Mouse (Mus musculus): ENCODE measurements at regions not wholly inside any gene's neighbourhood (a gene's known extent, or its start where the extent isn't known, plus 50 kb on each side); places are given as distances from the start of the nearest gene placed in this dataset.

- Histone ChIP-seq H3K9ac (ENCODE audit: low read depth, low read length) (no peak overlapping the region), H3K36me3 (ENCODE audit: control insufficient read depth, insufficient read depth, low read length) (no peaks in the 10 kb centered on the region), H3K27ac (ENCODE audit: low read depth, low read length) (no peak overlapping the region), H3K27me3 (ENCODE audit: control insufficient read depth, insufficient read depth, low read length) (no peaks in the 10 kb centered on the region), H3K4me1 (replicated peaks; ENCODE audit: control insufficient read depth, insufficient read depth, low read length) (no peaks in the 10 kb centered on the region), H3K4me2 (replicated peaks; ENCODE audit: low read depth, low read length) (no peak overlapping the region), H3K4me3 (ENCODE audit: low read depth, low read length) (no peak overlapping the region), H3K9me3 (ENCODE audit: control insufficient read depth, low read length) (no peaks in the 10 kb centered on the region)
- DNase-seq (ENCODE audit: low spot score): no peak
- ATAC-seq (ENCODE audit: low FRiP score): no peak
- WGBS: 76% methylated on average over 8 of the region's 8 CpGs
These were observed 297.5 kb downstream of the Nuak1 start for GRCm38 (mm10) chr10:84142741-84143454.

- ATAC-seq (ENCODE audit: low FRiP score) (no peak), DNase-seq (ENCODE audit: low spot score) (no peak)
- no peaks in the 10 kb centered on the region for H3K4me1 ChIP-seq (replicated peaks; ENCODE audit: control insufficient read depth, insufficient read depth, low read length)
- no peak overlapping the region for H3K9ac ChIP-seq (ENCODE audit: low read depth, low read length)
- no peak overlapping the region for H3K4me2 ChIP-seq (replicated peaks; ENCODE audit: low read depth, low read length)
- H3K9me3 ChIP-seq (ENCODE audit: control insufficient read depth, low read length): no peaks in the 10 kb centered on the region
- H3K36me3 ChIP-seq (ENCODE audit: control insufficient read depth, insufficient read depth, low read length): no peaks in the 10 kb centered on the region
- no peak overlapping the region for H3K27ac ChIP-seq (ENCODE audit: low read depth, low read length)
- H3K4me3 ChIP-seq (ENCODE audit: low read depth, low read length): no peak overlapping the region
- WGBS: 57% methylated on average over 5 of the region's 5 CpGs
- H3K27me3 ChIP-seq (ENCODE audit: control insufficient read depth, insufficient read depth, low read length): no peaks in the 10 kb centered on the region
These were observed 296.6 kb downstream of the Nuak1 start for GRCm38 (mm10) chr10:84143674-84144343.

- Histone ChIP-seq H3K4me2 (replicated peaks; ENCODE audit: low read depth, low read length) (no peak overlapping the region), H3K9ac (ENCODE audit: low read depth, low read length) (no peak overlapping the region), H3K27me3 (ENCODE audit: control insufficient read depth, insufficient read depth, low read length) (no peaks in the 10 kb centered on the region), H3K4me3 (ENCODE audit: low read depth, low read length) (no peak overlapping the region), H3K4me1 (replicated peaks; ENCODE audit: control insufficient read depth, insufficient read depth, low read length) (no peaks in the 10 kb centered on the region), H3K27ac (ENCODE audit: low read depth, low read length) (no peak overlapping the region), H3K9me3 (ENCODE audit: control insufficient read depth, low read length) (no peaks in the 10 kb centered on the region), H3K36me3 (ENCODE audit: control insufficient read depth, insufficient read depth, low read length) (no peaks in the 10 kb centered on the region)
- ATAC-seq (ENCODE audit: low FRiP score): no peak
- no peak for DNase-seq (ENCODE audit: low spot score)
These were observed 296.1 kb downstream of the Nuak1 start for GRCm38 (mm10) chr10:84144344-84144687.

GRCm38 (mm10) chr10:84147305-84147984 is 293.0 kb downstream of the Nuak1 start:
- DNase-seq (ENCODE audit: low spot score): no peak
- Histone ChIP-seq H3K27ac (ENCODE audit: low read depth, low read length) (no peak overlapping the region), H3K4me3 (ENCODE audit: low read depth, low read length) (no peak overlapping the region), H3K36me3 (ENCODE audit: control insufficient read depth, insufficient read depth, low read length) (no peaks in the 10 kb centered on the region), H3K4me1 (replicated peaks; ENCODE audit: control insufficient read depth, insufficient read depth, low read length) (no peaks in the 10 kb centered on the region), H3K27me3 (ENCODE audit: control insufficient read depth, insufficient read depth, low read length) (no peaks in the 10 kb centered on the region), H3K9me3 (ENCODE audit: control insufficient read depth, low read length) (no peaks in the 10 kb centered on the region), H3K9ac (ENCODE audit: low read depth, low read length) (no peak overlapping the region), H3K4me2 (replicated peaks; ENCODE audit: low read depth, low read length) (no peak overlapping the region)
- ATAC-seq (ENCODE audit: low FRiP score): no peak
- 92% methylated on average over 2 of the region's 2 CpGs for WGBS

GRCm38 (mm10) chr10:84163752-84164151 is 276.6 kb downstream of the Nuak1 start:
- WGBS: 78% methylated on average over 4 of the region's 4 CpGs

GRCm38 (mm10) chr10:84165832-84166567 is 274.4 kb downstream of the Nuak1 start:
- Histone ChIP-seq H3K36me3 (ENCODE audit: control insufficient read depth, insufficient read depth, low read length) (no peaks in the 10 kb centered on the region), H3K4me2 (replicated peaks; ENCODE audit: low read depth, low read length) (no peak overlapping the region), H3K4me3 (ENCODE audit: low read depth, low read length) (no peak overlapping the region), H3K9me3 (ENCODE audit: control insufficient read depth, low read length) (no peaks in the 10 kb centered on the region), H3K27ac (ENCODE audit: low read depth, low read length) (no peak overlapping the region), H3K9ac (ENCODE audit: low read depth, low read length) (no peak overlapping the region), H3K27me3 (ENCODE audit: control insufficient read depth, insufficient read depth, low read length) (no peaks in the 10 kb centered on the region), H3K4me1 (replicated peaks; ENCODE audit: control insufficient read depth, insufficient read depth, low read length) (no peaks in the 10 kb centered on the region)
- no peak for DNase-seq (ENCODE audit: low spot score)
- 76% methylated on average over 10 of the region's 10 CpGs for WGBS
- no peak for ATAC-seq (ENCODE audit: low FRiP score)

More at GRCm38 (mm10) chr10:84163752-84164151, 276.6 kb downstream of the Nuak1 start:
- Histone ChIP-seq H3K36me3 (ENCODE audit: control insufficient read depth, insufficient read depth, low read length) (no peaks in the 10 kb centered on the region), H3K4me1 (replicated peaks; ENCODE audit: control insufficient read depth, insufficient read depth, low read length) (no peaks in the 10 kb centered on the region), H3K9ac (ENCODE audit: low read depth, low read length) (no peak overlapping the region), H3K27me3 (ENCODE audit: control insufficient read depth, insufficient read depth, low read length) (no peaks in the 10 kb centered on the region), H3K27ac (ENCODE audit: low read depth, low read length) (no peak overlapping the region), H3K4me2 (replicated peaks; ENCODE audit: low read depth, low read length) (no peak overlapping the region), H3K4me3 (ENCODE audit: low read depth, low read length) (no peak overlapping the region), H3K9me3 (ENCODE audit: control insufficient read depth, low read length) (no peaks in the 10 kb centered on the region)
- DNase-seq (ENCODE audit: low spot score) (no peak), ATAC-seq (ENCODE audit: low FRiP score) (no peak)

- DNase-seq (ENCODE audit: low spot score) (peak; percentile 36), ATAC-seq (ENCODE audit: low FRiP score) (no peak)
- 68% methylated on average over 3 of the region's 3 CpGs for WGBS
- Histone ChIP-seq H3K27ac (ENCODE audit: low read depth, low read length) (no peak overlapping the region), H3K27me3 (ENCODE audit: control insufficient read depth, insufficient read depth, low read length) (no peaks in the 10 kb centered on the region), H3K4me2 (replicated peaks; ENCODE audit: low read depth, low read length) (no peak overlapping the region), H3K36me3 (ENCODE audit: control insufficient read depth, insufficient read depth, low read length) (no peaks in the 10 kb centered on the region), H3K4me1 (replicated peaks; ENCODE audit: control insufficient read depth, insufficient read depth, low read length) (no peaks in the 10 kb centered on the region), H3K9me3 (ENCODE audit: control insufficient read depth, low read length) (no peaks in the 10 kb centered on the region), H3K9ac (ENCODE audit: low read depth, low read length) (no peak overlapping the region), H3K4me3 (ENCODE audit: low read depth, low read length) (no peak overlapping the region)
These were observed 273.9 kb downstream of the Nuak1 start for GRCm38 (mm10) chr10:84166568-84166905.

GRCm38 (mm10) chr10:84172828-84173321 is 267.5 kb downstream of the Nuak1 start:
- H3K9me3 ChIP-seq (ENCODE audit: control insufficient read depth, low read length): no peaks in the 10 kb centered on the region
- no peak overlapping the region for H3K9ac ChIP-seq (ENCODE audit: low read depth, low read length)
- no peak overlapping the region for H3K4me3 ChIP-seq (ENCODE audit: low read depth, low read length)
- ATAC-seq (ENCODE audit: low FRiP score) (no peak), DNase-seq (ENCODE audit: low spot score) (peak; percentile 20)
- no peaks in the 10 kb centered on the region for H3K27me3 ChIP-seq (ENCODE audit: control insufficient read depth, insufficient read depth, low read length)
- H3K27ac ChIP-seq (ENCODE audit: low read depth, low read length): no peak overlapping the region
- no peaks in the 10 kb centered on the region for H3K36me3 ChIP-seq (ENCODE audit: control insufficient read depth, insufficient read depth, low read length)
- WGBS: 57% methylated on average over 4 of the region's 4 CpGs
- no peak overlapping the region for H3K4me2 ChIP-seq (replicated peaks; ENCODE audit: low read depth, low read length)
- H3K4me1 ChIP-seq (replicated peaks; ENCODE audit: control insufficient read depth, insufficient read depth, low read length): no peaks in the 10 kb centered on the region

Measured in hindbrain, embryonic 11.5 days (tissue).